Comparison of ENCODE assay signal across 8 mouse cellular contexts in genomic region chr5:43233316-43234181, GRCm38 (mm10). TPM values are rescaled to one million over a fixed set of nuclear protein-coding genes. Genes with fewer than 3 reads are reported as not detected.
DNase-seq lines count a peak whose midpoint lies in the region; ATAC-seq and TF ChIP-seq lines count a peak whose summit lies in the region.

No protein-coding gene starts in this region.

- peak overlapping the region; percentile 99 for H3K4me2 ChIP-seq in kidney, embryonic 14.5 days (replicated peaks; ENCODE audit: low read depth, low read length)

- DNase-seq in A20 (ENCODE audit: low read depth, low spot score) (peak; percentile 91), liver (peak; percentile 79)
- peak; percentile 26 to 65 for DNase-seq in adrenal gland, postnatal 4 days (ENCODE audit: low spot score in 2 of 2)
- DNase-seq in heart, adult 9 months (ENCODE audit: low spot score in 2 of 2), result peak; percentile 84 to 88
- peak; percentile 85 for DNase-seq in spleen, postnatal 36 days (ENCODE audit: low spot score in 2 of 2)

- no peaks in the 10 kb centered on the region for H3K9me3 ChIP-seq in kidney, embryonic 14.5 days (ENCODE audit: control insufficient read depth, low read length)

- H3K27ac ChIP-seq in embryonic fibroblast, embryonic 13.5 days (ENCODE audit: insufficient read depth, low read length), result peak overlapping the region; percentile 94
- peak overlapping the region; percentile 90 for H3K27ac ChIP-seq in kidney, embryonic 14.5 days (ENCODE audit: low read depth, low read length)

- H3K4me1 ChIP-seq in embryonic fibroblast, embryonic 13.5 days (ENCODE audit: control insufficient read depth, insufficient read depth, low read length), result no peaks in the 10 kb centered on the region
- H3K4me1 ChIP-seq in kidney, embryonic 14.5 days (ENCODE audit: control insufficient read depth, insufficient read depth, low read length), result no peaks in the 10 kb centered on the region

- peaks cover 17% of the 10 kb centered on the region for H3K27me3 ChIP-seq in kidney, embryonic 14.5 days (ENCODE audit: control insufficient read depth, insufficient read depth, low read length)

- H3K36me3 ChIP-seq in kidney, embryonic 14.5 days (ENCODE audit: control insufficient read depth, insufficient read depth, low read length), result no peaks in the 10 kb centered on the region

- peak overlapping the region; percentile 78 for H3K4me3 ChIP-seq in embryonic fibroblast, embryonic 13.5 days (ENCODE audit: insufficient read depth, low read length)
- H3K4me3 ChIP-seq in kidney, embryonic 14.5 days (ENCODE audit: low read length), result peak overlapping the region; percentile 78

- ATAC-seq in kidney, embryonic 14.5 days (ENCODE audit: low FRiP score, low TSS enrichment), result peak; percentile 59
- ATAC-seq in monocyte, adult 5-6 weeks (replicated peaks; ENCODE audit: insufficient number of reproducible peaks, low FRiP score, low TSS enrichment, poor library complexity, severe bottlenecking), result peak; percentile 77

- peak; percentile 68 for TF ChIP-seq POLR2A in embryonic fibroblast, embryonic 13.5 days (IDR thresholded peaks at IDR 0.05; ENCODE audit: low read depth, low read length)

- WGBS in kidney, embryonic 14.5 days, result under 1% methylated on average over 85 of the region's 101 CpGs

- H3K9ac ChIP-seq in kidney, embryonic 14.5 days (ENCODE audit: low read depth, low read length), result peak overlapping the region; percentile 80

- no peak for TF ChIP-seq CTCF in embryonic fibroblast, embryonic 13.5 days (IDR thresholded peaks at IDR 0.05; ENCODE audit: borderline replicate concordance, insufficient read depth, low read length)

RNA-seq across cellular contexts. Expression of gene Cpeb2, which starts 0.6 kb away (rescaled TPM):
- 10 to 100 TPM; 19.7 to 20.4 TPM for total RNA-seq in adrenal gland, postnatal 4 days (2021)
- polyA plus RNA-seq in embryonic fibroblast, embryonic 13.5 days (2011; ENCODE audit: insufficient read length, low read depth, missing spikeins), result 14.8 and 18.7 TPM in 2 replicates
- polyA plus RNA-seq in kidney, embryonic 14.5 days (2014; fragmentation: Nextera tagmentation; extraction: Ambion mirVana), result 0.60 and 1.1 TPM in 2 replicates
- 14.3 to 23.1 TPM (median 15.2 TPM) in 3 replicates for total RNA-seq in monocyte, adult 5-6 weeks (2017)

Comparison
In these comparisons a context has a peak if more than half of its experiments do, and no peak if none do; other contexts are left out.
1. Peak in every context shown above with its lines: DNase-seq, ATAC-seq, H3K4me3 ChIP-seq and H3K27ac ChIP-seq.